Mouse (Mus musculus) bone marrow, adult 2 months (tissue): ENCODE measurements at regions not wholly inside any gene's neighbourhood (a gene's known extent, or its start where the extent isn't known, plus 50 kb on each side); places are given as distances from the start of the nearest gene placed in this dataset.

Experiments used
- H3K27ac ChIP-seq: fragments of 200-500 bp; 2 replicates; pipeline ENCODE4 v1.5.1; 2012; ENCODE audit warnings: low read depth, mild to moderate bottlenecking, control low read depth, inconsistent platforms, low read length; ENCODE audit not compliant: control insufficient read depth, poor library complexity, insufficient read depth
- H3K4me1 ChIP-seq: fragments of 200-500 bp; 2 replicates; pipeline ENCODE4 v1.6.1; 2011; ENCODE audit warnings: low read length; ENCODE audit not compliant: control insufficient read depth, insufficient read depth
- H3K4me3 ChIP-seq: fragments of 200-500 bp; replicated peaks from 2 replicates; pipeline ENCODE3; 2011; ENCODE audit warnings: mild to moderate bottlenecking, low read depth, low read length, control low read depth; ENCODE audit not compliant: control insufficient read depth
- CTCF ChIP-seq: fragments of 200-500 bp; IDR thresholded peaks from 2 replicates; pipeline ENCODE4 v1.5.1; 2011; ENCODE audit warnings: low read length, control low read depth; ENCODE audit not compliant: control insufficient read depth, insufficient read depth
- POLR2A ChIP-seq: fragments of 200-500 bp; IDR thresholded peaks from 2 replicates; pipeline ENCODE4 v1.6.1; 2011; ENCODE audit warnings: low read depth, mild to moderate bottlenecking, control low read depth, low read length, borderline replicate concordance; ENCODE audit not compliant: control insufficient read depth
- WGBS: fragments of 180-500 bp; shearing (Covaris S2); methylation state at CpG from one replicate; pipeline ENCODE4 v1.1.7; 2018; 5-methylcytosine and 5-hydroxymethylcytosine counted together

GRCm38 (mm10) chr9:33760701-33761100 lies 725.0 kb upstream of the Kirrel3 start:
- TF ChIP-seq POLR2A (no peak), CTCF (no peak)
- no peaks in the 10 kb centered on the region for H3K4me1 ChIP-seq
- H3K4me3 ChIP-seq, result no peak overlapping the region
- no peak overlapping the region for H3K27ac ChIP-seq

- WGBS, result 65% methylated on average over 2 of the region's 2 CpGs
- H3K4me3 ChIP-seq, result no peak overlapping the region
- no peaks in the 10 kb centered on the region for H3K4me1 ChIP-seq
- no peak overlapping the region for H3K27ac ChIP-seq
- TF ChIP-seq CTCF (no peak), POLR2A (no peak)
These were observed 719.5 kb upstream of the Kirrel3 start for GRCm38 (mm10) chr9:33766235-33766634.

GRCm38 (mm10) chr9:33769811-33770210 lies 715.9 kb upstream of the Kirrel3 start:
- WGBS, result 76% methylated on average over 2 of the region's 2 CpGs
- no peak for TF ChIP-seq CTCF
- TF ChIP-seq POLR2A, result no peak
- Histone ChIP-seq H3K4me1 (no peaks in the 10 kb centered on the region), H3K27ac (no peak overlapping the region), H3K4me3 (no peak overlapping the region)

- TF ChIP-seq CTCF (no peak), POLR2A (no peak)
- Histone ChIP-seq H3K4me1 (no peaks in the 10 kb centered on the region), H3K27ac (no peak overlapping the region), H3K4me3 (no peak overlapping the region)
- WGBS, result 74% methylated on average over 5 of the region's 5 CpGs
These were observed 711.5 kb upstream of the Kirrel3 start for GRCm38 (mm10) chr9:33774178-33774577.

- no peaks in the 10 kb centered on the region for H3K4me1 ChIP-seq
- H3K27ac ChIP-seq, result no peak overlapping the region
- 62% methylated on average over 4 of the region's 4 CpGs for WGBS
- no peak overlapping the region for H3K4me3 ChIP-seq
- TF ChIP-seq POLR2A (no peak), CTCF (no peak)
These were observed 695.1 kb upstream of the Kirrel3 start for GRCm38 (mm10) chr9:33790617-33791016.

GRCm38 (mm10) chr9:33800250-33800649 lies 685.4 kb upstream of the Kirrel3 start:
- no peak overlapping the region for H3K4me3 ChIP-seq
- H3K27ac ChIP-seq, result no peak overlapping the region
- TF ChIP-seq CTCF (no peak), POLR2A (no peak)
- H3K4me1 ChIP-seq, result no peaks in the 10 kb centered on the region
- WGBS, result 62% methylated on average over 6 of the region's 6 CpGs

- 71% methylated on average over 1 of the region's 1 CpGs for WGBS
- TF ChIP-seq CTCF, result no peak
- TF ChIP-seq POLR2A, result no peak
- Histone ChIP-seq H3K4me3 (no peak overlapping the region), H3K4me1 (no peaks in the 10 kb centered on the region), H3K27ac (no peak overlapping the region)
These were observed 684.9 kb upstream of the Kirrel3 start for GRCm38 (mm10) chr9:33800763-33801162.

GRCm38 (mm10) chr9:33814739-33815368 lies 670.8 kb upstream of the Kirrel3 start:
- Histone ChIP-seq H3K4me1 (no peaks in the 10 kb centered on the region), H3K27ac (no peak overlapping the region), H3K4me3 (no peak overlapping the region)
- TF ChIP-seq POLR2A (no peak), CTCF (no peak)
- WGBS, result 67% methylated on average over 5 of the region's 5 CpGs
